Mouse (Mus musculus) CH12.LX (cell line): ENCODE data around the gene Bach2. TPM values are rescaled to one million over a fixed set of nuclear protein-coding genes. Genes with fewer than 3 reads are reported as not detected.

Experiments used
- DNase-seq: peaks from one replicate; pipeline ENCODE4 v3.0.0-alpha.2; 2013; ENCODE audit errors: extremely low read depth
- H3K27ac ChIP-seq: 2 replicates; pipeline ENCODE4 v1.5.1; 2012; ENCODE audit warnings: low read depth, mild to moderate bottlenecking, control low read depth, moderate library complexity; ENCODE audit not compliant: insufficient read depth
- H3K27me3 ChIP-seq: replicated peaks from 2 replicates; pipeline ENCODE3; 2012; ENCODE audit warnings: inconsistent platforms
- H3K36me3 ChIP-seq, 2 experiments: replicated peaks in 1 of 2; 2 replicates each; pipeline versions ENCODE3 to v1.6.1; 2012; ENCODE audit warnings: inconsistent platforms in 1 of 2, low read length in 1 of 2, mild to moderate bottlenecking in 1 of 2, mixed read lengths in 1 of 2, moderate library complexity in 1 of 2; ENCODE audit not compliant: control insufficient read depth in 1 of 2, insufficient read depth in 1 of 2
- H3K4me1 ChIP-seq, 2 experiments: 2 replicates each; pipeline ENCODE4 v1.6.1; 2012; ENCODE audit warnings: inconsistent platforms in 1 of 2, moderate library complexity in 1 of 2; ENCODE audit not compliant: insufficient read depth in 2 of 2, control insufficient read depth in 1 of 2
- H3K4me2 ChIP-seq: 2 replicates; pipeline ENCODE4 v1.6.1; 2012; ENCODE audit warnings: low read depth, mild to moderate bottlenecking, control low read depth; ENCODE audit not compliant: poor library complexity, insufficient read depth, severe bottlenecking
- H3K4me3 ChIP-seq, 3 experiments: fragments of 150-350 bp in 1 of 3; sonication (generic) in 1 of 3; replicated peaks in 1 of 3; 2 replicates each; pipeline versions ENCODE3 to v1.5.1; 2011 to 2012; ENCODE audit warnings: low read depth in 2 of 3, low read length in 2 of 3, mild to moderate bottlenecking in 2 of 3, moderate library complexity in 2 of 3, control low read depth in 1 of 3, improper control_type of control experiment in 1 of 3, inconsistent platforms in 1 of 3, mixed read lengths in 1 of 3; ENCODE audit not compliant: poor library complexity in 1 of 3
- H3K79me2 ChIP-seq: replicated peaks from 2 replicates; pipeline ENCODE4 v1.6.1; 2012; ENCODE audit warnings: mild to moderate bottlenecking, moderate library complexity; ENCODE audit not compliant: control insufficient read depth, poor library complexity, insufficient read depth, severe bottlenecking; ENCODE audit errors: extremely low read depth
- H3K9ac ChIP-seq: 2 replicates; pipeline ENCODE4 v1.6.1; 2012; ENCODE audit warnings: low read depth, mild to moderate bottlenecking, control low read depth, moderate library complexity; ENCODE audit not compliant: insufficient read depth
- H3K9me3 ChIP-seq: replicated peaks from 2 replicates; pipeline ENCODE3; 2012; ENCODE audit warnings: low read length, inconsistent platforms, mixed read lengths
- CHD1 ChIP-seq: IDR thresholded peaks from 2 replicates; pipeline ENCODE4 v1.6.1; 2012; ENCODE audit warnings: low read depth, low read length, improper control_type of control experiment, inconsistent platforms
- CHD2 ChIP-seq: IDR thresholded peaks from 2 replicates; pipeline ENCODE4 v1.6.1; 2011; ENCODE audit warnings: low read length, improper control_type of control experiment
- ETS1 ChIP-seq: conservative IDR thresholded peaks from 2 replicates; pipeline ENCODE4 v1.6.1; 2012; ENCODE audit warnings: low read depth, mild to moderate bottlenecking, inconsistent platforms, low read length, improper control_type of control experiment, moderate library complexity
- GABPA ChIP-seq: IDR thresholded peaks from 2 replicates; pipeline ENCODE4 v1.6.1; 2012; ENCODE audit warnings: low read depth, low read length, improper control_type of control experiment, inconsistent platforms; ENCODE audit not compliant: insufficient replicate concordance
- HCFC1 ChIP-seq: IDR thresholded peaks from 2 replicates; pipeline ENCODE4 v1.6.1; 2012; ENCODE audit warnings: low read depth, mild to moderate bottlenecking, inconsistent platforms, low read length, improper control_type of control experiment
- IRF4 ChIP-seq: IDR thresholded peaks from 2 replicates; pipeline ENCODE4 v1.6.1; 2014; ENCODE audit warnings: low read depth, mild to moderate bottlenecking, inconsistent platforms, low read length, improper control_type of control experiment
- JUN ChIP-seq: IDR thresholded peaks from 2 replicates; pipeline ENCODE4 v1.6.1; 2011; ENCODE audit warnings: low read depth, mild to moderate bottlenecking, low read length, improper control_type of control experiment, moderate library complexity; ENCODE audit not compliant: insufficient read depth
- JUND ChIP-seq: conservative IDR thresholded peaks from 2 replicates; pipeline ENCODE4 v1.6.1; 2011; ENCODE audit warnings: low read depth, low read length, improper control_type of control experiment
- MAFK ChIP-seq: IDR thresholded peaks from 2 replicates; pipeline ENCODE4 v1.6.1; 2011; ENCODE audit warnings: low read length, improper control_type of control experiment; ENCODE audit not compliant: insufficient replicate concordance
- MAZ ChIP-seq: IDR thresholded peaks from 2 replicates; pipeline ENCODE4 v1.6.1; 2012; ENCODE audit warnings: low read depth, mild to moderate bottlenecking, inconsistent platforms, low read length, improper control_type of control experiment, moderate library complexity
- MYC ChIP-seq: IDR thresholded peaks from 2 replicates; pipeline ENCODE4 v1.6.1; 2011; ENCODE audit warnings: low read depth, mild to moderate bottlenecking, improper control_type of control experiment, low read length
- NELFE ChIP-seq: IDR thresholded peaks from 2 replicates; pipeline ENCODE4 v1.6.1; 2011; ENCODE audit warnings: low read depth, low read length, improper control_type of control experiment
- NRF1 ChIP-seq: IDR thresholded peaks from 2 replicates; pipeline ENCODE4 v1.6.1; 2014; ENCODE audit warnings: low read depth, mild to moderate bottlenecking, inconsistent platforms, low read length, improper control_type of control experiment, moderate library complexity
- PAX5 ChIP-seq: IDR thresholded peaks from 2 replicates; pipeline ENCODE4 v1.6.1; 2012; ENCODE audit warnings: low read length, inconsistent platforms, mixed read lengths
- POLR2A ChIP-seq: IDR thresholded peaks from 2 replicates; pipeline ENCODE4 v1.6.1; 2011; ENCODE audit warnings: low read depth, mild to moderate bottlenecking, improper control_type of control experiment, low read length
- RAD21 ChIP-seq: IDR thresholded peaks from 2 replicates; pipeline ENCODE4 v1.6.1; 2011; ENCODE audit warnings: low read depth, mild to moderate bottlenecking, low read length, improper control_type of control experiment, moderate library complexity
- SIN3A ChIP-seq: IDR thresholded peaks from 2 replicates; pipeline ENCODE4 v1.6.1; 2012; ENCODE audit warnings: low read length, improper control_type of control experiment, inconsistent platforms
- SMC3 ChIP-seq: IDR thresholded peaks from 2 replicates; pipeline ENCODE4 v1.6.1; 2011; ENCODE audit warnings: low read depth, low read length, improper control_type of control experiment
- TBP ChIP-seq: conservative IDR thresholded peaks from 2 replicates; pipeline ENCODE4 v1.6.1; 2011; ENCODE audit warnings: low read depth, low read length, improper control_type of control experiment
- TCF12 ChIP-seq: IDR thresholded peaks from 2 replicates; pipeline ENCODE4 v1.6.1; 2014; ENCODE audit warnings: low read depth, mild to moderate bottlenecking, inconsistent platforms, low read length, improper control_type of control experiment
- USF1 ChIP-seq: IDR thresholded peaks from 2 replicates; pipeline ENCODE4 v1.6.1; 2014; ENCODE audit warnings: low read depth, mild to moderate bottlenecking, inconsistent platforms, low read length, improper control_type of control experiment
- ZMIZ1 ChIP-seq: IDR thresholded peaks from 2 replicates; pipeline ENCODE4 v1.6.1; 2012; ENCODE audit warnings: low read depth, mild to moderate bottlenecking, inconsistent platforms, low read length, improper control_type of control experiment
- ZNF384 ChIP-seq: IDR thresholded peaks from 2 replicates; pipeline ENCODE4 v1.6.1; 2012; ENCODE audit warnings: low read depth, low read length, improper control_type of control experiment, inconsistent platforms
- dilution Hi-C: fragments of 300-500 bp; cut with MboI; formaldehyde crosslinking; loops from 2 replicates; pipeline ENCODE4 v1.14.3; 2020; ENCODE audit warnings: low sequenced_read_pairs; ENCODE audit not compliant: extremely low pct_unique_long_range_greater_than_20kb, extremely low pct_ligation_motif_present
- in situ Hi-C: fragments of 300-500 bp; cut with MboI; formaldehyde crosslinking; loops from 3 replicates; pipeline ENCODE4 v1.14.3; 2019; ENCODE audit warnings: low sequenced_read_pairs, low pct_ligation_motif_present, low pct_unique_long_range_greater_than_20kb, mixed read lengths
- polyA plus RNA-seq: library from polyadenylated mRNA; unstranded; fragments of >175 nt; gene quantifications from 2 replicates; pipeline ENCODE4 v1.2.1, GENCODE M21; 2012; ENCODE audit warnings: low read depth; ENCODE audit not compliant: insufficient read length
- total RNA-seq, 2 experiments: library from RNA; depleted of rRNA; stranded (reverse); fragments of 300-350 nt in 1 of 2; fragments of >200 nt in 1 of 2; gene quantifications; 2 replicates each; pipeline ENCODE4 v1.2.3; 2012 to 2014

Bach2 gene
- total and polyA plus RNA-seq, 3 experiments = 0.11 TPM; not detected in 2

DNA sequence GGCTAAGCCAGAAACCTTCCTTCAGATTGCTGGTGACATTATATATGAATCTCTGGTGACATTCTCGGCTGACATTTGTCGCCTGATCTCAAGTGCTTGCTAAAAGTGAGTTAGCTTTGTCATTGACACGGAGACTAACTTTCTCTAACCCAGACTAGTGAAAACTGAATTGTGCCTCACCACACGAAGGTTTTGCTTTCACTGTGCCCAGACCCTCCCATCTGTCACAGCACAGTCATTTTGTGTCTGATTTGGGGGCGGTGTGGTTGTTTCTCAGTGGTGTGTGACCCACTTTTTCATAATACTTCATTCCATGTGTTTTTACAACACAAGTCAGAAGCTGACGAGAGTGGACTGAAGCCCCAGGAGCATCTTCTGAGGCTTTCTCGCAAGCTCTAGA lies 185.8 kb downstream of the Bach2 start (continued):
- TF ChIP-seq USF1 = no peak
- no peak for TF ChIP-seq NELFE
- peak; percentile 91 for TF ChIP-seq MAFK
- TF ChIP-seq PAX5 = no peak
- TF ChIP-seq JUN = peak; percentile 45; the same call in 1 of the 2 replicates
- peak; percentile 28; the same call in 1 of the 2 replicates for TF ChIP-seq ZNF384

DNA sequence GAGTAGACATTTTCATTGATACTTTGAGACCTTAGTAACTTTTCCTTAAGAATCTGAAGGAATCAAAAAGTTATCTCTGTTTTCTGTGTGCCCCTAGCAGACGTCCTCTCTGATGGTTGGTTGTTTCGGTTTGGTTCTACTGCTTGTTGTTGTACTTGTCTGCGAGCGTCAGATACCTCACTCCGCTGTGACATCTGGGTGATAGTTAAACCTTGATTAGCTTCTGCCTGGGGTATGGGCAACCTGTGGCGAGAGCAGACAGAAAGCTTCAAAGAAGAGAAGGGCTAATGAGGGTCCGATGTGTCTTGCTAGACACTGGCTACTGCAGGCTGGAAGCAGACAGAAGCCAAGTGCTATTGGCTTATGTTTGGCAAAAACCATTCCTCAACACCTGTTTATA lies 186.5 kb downstream of the Bach2 start:
- TF ChIP-seq MAZ (no peak), SIN3A (no peak), ZMIZ1 (no peak), USF1 (no peak), MYC (no peak), MAFK (no peak), ZNF384 (no peak), CHD2 (no peak), TCF12 (no peak), GABPA (no peak), SMC3 (no peak), IRF4 (no peak), HCFC1 (no peak), ETS1 (no peak), CHD1 (no peak), POLR2A (no peak), NRF1 (no peak), RAD21 (no peak), TBP (no peak), JUND (no peak)
- TF ChIP-seq, all 38 proteins: peak for 0
- Histone ChIP-seq H3K27ac (no peak overlapping the region), H3K9me3 (no peaks in the 10 kb centered on the region), H3K9ac (no peak overlapping the region), H3K4me3 (no peak overlapping the region), H3K36me3 (no peaks in the 10 kb centered on the region), H3K79me2 (no peaks in the 10 kb centered on the region), H3K4me2 (peak overlapping the region; percentile 62), H3K27me3 (peaks cover 8% of the 10 kb centered on the region), H3K4me1 (peaks cover 2 to 44% of the 10 kb centered on the region in 2 experiments)
- DNase-seq = no peak
- in situ Hi-C loops = no loop called here
- dilution Hi-C loops = no loop called here
